Mouse (Mus musculus): Measurements from ENCODE around the gene Gm9944. TPM values are rescaled to one million over a fixed set of nuclear protein-coding genes. Genes with fewer than 3 reads are reported as not detected.

Gm9944 gene
- polyA plus RNA-seq, 1 experiment from 2014 or later, result not detected

GRCm38 (mm10) chr4:144424590-144424989, 28.5 kb downstream of the Gm9944 start:
- Histone ChIP-seq H3K4me2 (no peak overlapping the region), H3K4me3 (replicated peaks) (no peak overlapping the region), H3K9me3 (replicated peaks) (no peaks in the 10 kb centered on the region), H3K4me1 (replicated peaks) (no peaks in the 10 kb centered on the region), H3K27ac (no peak overlapping the region), H3K36me3 (no peaks in the 10 kb centered on the region), H3K27me3 (no peaks in the 10 kb centered on the region), H3K9ac (no peak overlapping the region)
- WGBS (ENCODE audit: insufficient replicate concordance), result 41% methylated on average over 5 of the region's 5 CpGs
- ATAC-seq (ENCODE audit: low read depth) (no peak), DNase-seq (no peak)

- Histone ChIP-seq H3K27me3 (no peaks in the 10 kb centered on the region), H3K27ac (no peak overlapping the region), H3K4me1 (replicated peaks) (no peaks in the 10 kb centered on the region), H3K9ac (no peak overlapping the region), H3K36me3 (no peaks in the 10 kb centered on the region), H3K4me3 (replicated peaks) (no peak overlapping the region), H3K9me3 (replicated peaks) (no peaks in the 10 kb centered on the region), H3K4me2 (no peak overlapping the region)
- ATAC-seq (ENCODE audit: low read depth), result no peak
- no peak for DNase-seq
Observed at GRCm38 (mm10) chr4:144420644-144421043, 32.5 kb downstream of the Gm9944 start.

GRCm38 (mm10) chr4:144408290-144408689, 44.8 kb downstream of the Gm9944 start, which contains the start of gene Pramef12:
Gene Pramef12, minus strand, starts transcription at chr4:144408464.
- Histone ChIP-seq H3K4me2 (no peak within 1 kb of the TSS), H3K27me3 (no peaks in the 10 kb centered on the region), H3K9ac (no peak within 1 kb of the TSS), H3K27ac (no peak within 1 kb of the TSS), H3K4me3 (replicated peaks) (no peak within 1 kb of the TSS), H3K9me3 (replicated peaks) (no peaks in the 10 kb centered on the region), H3K36me3 (no peaks in the 10 kb centered on the region), H3K4me1 (replicated peaks) (no peaks in the 10 kb centered on the region)
- ATAC-seq (ENCODE audit: low read depth), result no peak
- DNase-seq, result no peak
- WGBS (ENCODE audit: insufficient replicate concordance), result 52% methylated on average over 9 of the region's 9 CpGs

GRCm38 (mm10) chr4:144406261-144406660, 46.9 kb downstream of the Gm9944 start:
- no peaks in the 10 kb centered on the region for H3K36me3 ChIP-seq
- H3K9ac ChIP-seq, result no peak overlapping the region
- DNase-seq (no peak), ATAC-seq (ENCODE audit: low read depth) (no peak)
- no peaks in the 10 kb centered on the region for H3K4me1 ChIP-seq (replicated peaks)
- no peak overlapping the region for H3K4me3 ChIP-seq (replicated peaks)
- H3K9me3 ChIP-seq (replicated peaks), result no peaks in the 10 kb centered on the region
- no peak overlapping the region for H3K4me2 ChIP-seq
- no peak overlapping the region for H3K27ac ChIP-seq
- H3K27me3 ChIP-seq, result no peaks in the 10 kb centered on the region
- WGBS (ENCODE audit: insufficient replicate concordance), result 49% methylated on average over 3 of the region's 3 CpGs

GRCm38 (mm10) chr4:144404456-144405086, 48.5 kb downstream of the Gm9944 start:
- Histone ChIP-seq H3K27ac (no peak overlapping the region), H3K9me3 (replicated peaks) (no peaks in the 10 kb centered on the region), H3K4me2 (peak overlapping the region; percentile 44), H3K27me3 (no peaks in the 10 kb centered on the region), H3K9ac (no peak overlapping the region), H3K4me3 (replicated peaks) (peak overlapping the region; percentile 19), H3K4me1 (replicated peaks) (no peaks in the 10 kb centered on the region), H3K36me3 (no peaks in the 10 kb centered on the region)
- DNase-seq (no peak), ATAC-seq (ENCODE audit: low read depth) (peak; percentile 41; the same call in 1 of the 2 replicates)
- 5% methylated on average over 17 of the region's 17 CpGs for WGBS (ENCODE audit: insufficient replicate concordance)

Other genes with a start within 250 kb of the Gm9944 start
- not detected in 2 replicates for gene C87977, start 240.0 kb downstream of the Gm9944 start, polyA plus RNA-seq (2015; fragmentation: Nextera tagmentation; extraction: Ambion mirVana)
- not detected in 2 replicates for gene Pramel5, start 172.8 kb downstream of the Gm9944 start, polyA plus RNA-seq (2015; fragmentation: Nextera tagmentation; extraction: Ambion mirVana)
- not detected in 2 replicates for gene Gm13128, start 123.1 kb downstream of the Gm9944 start, polyA plus RNA-seq (2015; fragmentation: Nextera tagmentation; extraction: Ambion mirVana)
- gene Gm13119, start 95.4 kb downstream of the Gm9944 start, polyA plus RNA-seq (2015; fragmentation: Nextera tagmentation; extraction: Ambion mirVana), result not detected in 2 replicates
- gene Pramef20, start 75.4 kb downstream of the Gm9944 start, polyA plus RNA-seq (2015; fragmentation: Nextera tagmentation; extraction: Ambion mirVana), result not detected in 2 replicates
- gene Pramef12, start 44.9 kb downstream of the Gm9944 start, polyA plus RNA-seq (2015; fragmentation: Nextera tagmentation; extraction: Ambion mirVana), result not detected in 2 replicates
- not detected in 2 replicates for gene 1700012P22Rik, start 14.5 kb downstream of the Gm9944 start, polyA plus RNA-seq (2015; fragmentation: Nextera tagmentation; extraction: Ambion mirVana)
- not detected in 2 replicates for gene Aadacl3, start 10.4 kb upstream of the Gm9944 start, polyA plus RNA-seq (2015; fragmentation: Nextera tagmentation; extraction: Ambion mirVana)
- gene 9430007A20Rik, start 66.5 kb upstream of the Gm9944 start, polyA plus RNA-seq (2015; fragmentation: Nextera tagmentation; extraction: Ambion mirVana), result not detected in 2 replicates
- gene Gm13124, start 111.8 kb upstream of the Gm9944 start, polyA plus RNA-seq (2015; fragmentation: Nextera tagmentation; extraction: Ambion mirVana), result not detected in 2 replicates
- gene Aadacl4, start 160.4 kb upstream of the Gm9944 start, polyA plus RNA-seq (2015; fragmentation: Nextera tagmentation; extraction: Ambion mirVana), result not detected in 2 replicates
- gene Gm436, start 233.1 kb upstream of the Gm9944 start, polyA plus RNA-seq (2015; fragmentation: Nextera tagmentation; extraction: Ambion mirVana), result not detected in 2 replicates

All from liver, embryonic 13.5 days (tissue).